Mouse (Mus musculus): ENCODE results near the gene Cox17. TPM values are rescaled to one million over a fixed set of nuclear protein-coding genes. Genes with fewer than 3 reads are reported as not detected.

Gene Cox17
- polyA plus RNA-seq, 1 experiment = 76.2 TPM

DNA sequence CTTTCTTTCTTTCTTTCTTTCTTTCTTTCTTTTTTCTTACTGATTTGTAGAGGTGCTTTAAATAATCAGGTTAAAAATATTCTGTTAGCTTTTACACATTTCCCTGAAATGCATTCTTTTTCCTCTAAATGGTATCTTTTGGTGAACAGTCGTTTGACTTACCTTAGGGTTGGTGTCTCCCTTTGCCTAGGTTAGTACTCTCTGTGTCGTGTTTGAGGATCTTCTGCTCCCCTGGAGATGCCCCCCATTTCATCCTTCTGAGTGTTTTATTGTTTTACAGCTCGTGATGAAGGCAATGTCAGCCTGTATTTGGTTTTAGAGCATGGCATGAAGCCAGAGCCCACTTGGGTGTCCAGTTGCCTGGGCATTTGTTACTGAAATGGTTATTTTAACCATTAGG, 32.7 kb downstream of the Cox17 start:
- no peak overlapping the region for H3K27ac ChIP-seq (ENCODE audit: insufficient read depth, low read depth, low read length)
- H3K4me3 ChIP-seq (ENCODE audit: low read depth, low read length) = no peak overlapping the region
- TF ChIP-seq CTCF (IDR thresholded peaks at IDR 0.05; ENCODE audit: extremely low read depth, insufficient read length, insufficient replicate concordance, low read depth, low read length) (no peak), POLR2A (IDR thresholded peaks at IDR 0.05; ENCODE audit: low read depth, low read length) (no peak)
- H3K36me3 ChIP-seq (ENCODE audit: control insufficient read depth, insufficient read depth, low read length) = no peaks in the 10 kb centered on the region
- peaks cover 8% of the 10 kb centered on the region; the same call in 1 of the 2 replicates for H3K4me1 ChIP-seq (ENCODE audit: control insufficient read depth, insufficient read depth, insufficient read length, low read length)
- no peaks in the 10 kb centered on the region for H3K27me3 ChIP-seq (ENCODE audit: control insufficient read depth, insufficient read depth, low read length)
- 26% methylated on average over 3 of the region's 3 CpGs for WGBS

DNA sequence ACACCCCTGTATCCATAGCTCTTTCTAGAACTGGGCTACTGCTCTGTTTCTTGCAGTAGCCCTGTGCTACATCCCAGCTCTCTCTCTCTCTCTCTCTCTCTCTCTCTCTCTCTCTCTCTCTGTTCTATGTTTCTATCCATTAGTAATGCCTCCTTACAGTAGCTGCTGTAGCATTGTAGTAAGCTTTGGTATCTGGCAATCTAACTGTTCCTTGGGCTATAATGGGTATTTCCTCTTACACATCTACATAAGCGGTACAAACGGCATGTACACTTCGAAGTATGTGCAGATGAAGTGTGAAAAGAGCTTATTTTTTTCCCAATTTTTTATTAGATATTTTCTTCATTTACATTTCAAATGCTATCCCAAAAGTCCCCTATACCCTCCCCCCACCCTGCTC, 33.1 kb downstream of the Cox17 start:
- Histone ChIP-seq H3K27me3 (ENCODE audit: control insufficient read depth, insufficient read depth, low read length) (no peaks in the 10 kb centered on the region), H3K36me3 (ENCODE audit: control insufficient read depth, insufficient read depth, low read length) (no peaks in the 10 kb centered on the region), H3K4me1 (ENCODE audit: control insufficient read depth, insufficient read depth, insufficient read length, low read length) (peaks cover 8% of the 10 kb centered on the region; the same call in 1 of the 2 replicates), H3K4me3 (ENCODE audit: low read depth, low read length) (no peak overlapping the region), H3K27ac (ENCODE audit: insufficient read depth, low read depth, low read length) (no peak overlapping the region)
- 90% methylated on average over 3 of the region's 3 CpGs for WGBS
- TF ChIP-seq POLR2A (IDR thresholded peaks at IDR 0.05; ENCODE audit: low read depth, low read length) = no peak
- TF ChIP-seq CTCF (IDR thresholded peaks at IDR 0.05; ENCODE audit: extremely low read depth, insufficient read length, insufficient replicate concordance, low read depth, low read length) = no peak

DNA sequence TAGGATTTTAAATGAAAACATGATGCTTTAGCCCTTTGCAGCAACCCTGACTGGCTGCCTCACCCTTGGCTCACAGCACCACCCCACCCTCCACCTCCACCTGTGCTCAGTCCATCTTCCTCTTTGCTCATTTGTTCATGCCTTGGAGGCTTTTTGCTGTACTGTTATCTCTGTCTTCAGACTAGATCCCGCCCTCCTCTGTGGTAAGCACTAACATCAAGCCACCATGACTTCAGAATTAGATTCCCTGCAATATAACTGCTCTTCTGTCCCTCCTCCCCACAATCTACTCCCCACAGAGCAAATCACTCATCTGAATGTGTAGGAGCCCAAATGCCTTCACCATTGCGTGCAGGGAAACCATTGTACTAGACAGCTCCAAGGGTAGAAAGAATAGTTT, 36.9 kb downstream of the Cox17 start:
- peaks cover 3% of the 10 kb centered on the region; the same call in 1 of the 2 replicates for H3K4me1 ChIP-seq (ENCODE audit: control insufficient read depth, insufficient read depth, insufficient read length, low read length)
- H3K27ac ChIP-seq (ENCODE audit: insufficient read depth, low read depth, low read length) = no peak overlapping the region
- H3K4me3 ChIP-seq (ENCODE audit: low read depth, low read length) = no peak overlapping the region
- TF ChIP-seq POLR2A (IDR thresholded peaks at IDR 0.05; ENCODE audit: low read depth, low read length) (no peak), CTCF (IDR thresholded peaks at IDR 0.05; ENCODE audit: extremely low read depth, insufficient read length, insufficient replicate concordance, low read depth, low read length) (no peak)
- H3K36me3 ChIP-seq (ENCODE audit: control insufficient read depth, insufficient read depth, low read length) = no peaks in the 10 kb centered on the region
- 85% methylated on average over 2 of the region's 2 CpGs for WGBS
- no peaks in the 10 kb centered on the region for H3K27me3 ChIP-seq (ENCODE audit: control insufficient read depth, insufficient read depth, low read length)

DNA sequence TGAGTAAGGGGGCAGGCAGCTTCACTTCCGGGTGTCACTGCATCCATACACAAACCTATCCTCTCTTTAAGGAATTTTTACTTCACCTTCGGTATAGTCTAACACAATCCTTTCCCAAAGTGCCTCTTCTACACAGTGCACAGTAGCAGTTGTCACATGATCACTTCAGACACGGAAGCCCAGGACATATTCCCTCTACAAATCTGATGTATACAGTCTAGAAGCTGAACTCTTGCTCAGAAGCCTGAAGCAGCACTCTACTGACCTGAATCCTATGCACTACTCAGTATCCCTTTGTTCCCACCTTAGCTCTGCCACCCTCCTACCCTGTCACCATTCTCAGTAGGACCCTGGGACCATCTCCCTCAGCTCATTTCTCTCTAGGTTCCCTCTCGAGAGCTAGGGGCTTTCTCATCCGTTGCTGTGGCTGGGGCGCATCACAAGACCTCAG, 38.4 kb downstream of the Cox17 start:
- H3K27ac ChIP-seq (ENCODE audit: insufficient read depth, low read depth, low read length) = no peak overlapping the region
- no peak overlapping the region for H3K4me3 ChIP-seq (ENCODE audit: low read depth, low read length)
- H3K36me3 ChIP-seq (ENCODE audit: control insufficient read depth, insufficient read depth, low read length) = no peaks in the 10 kb centered on the region
- no peak for TF ChIP-seq POLR2A (IDR thresholded peaks at IDR 0.05; ENCODE audit: low read depth, low read length)
- no peak for TF ChIP-seq CTCF (IDR thresholded peaks at IDR 0.05; ENCODE audit: extremely low read depth, insufficient read length, insufficient replicate concordance, low read depth, low read length)
- H3K27me3 ChIP-seq (ENCODE audit: control insufficient read depth, insufficient read depth, low read length) = no peaks in the 10 kb centered on the region
- 87% methylated on average over 6 of the region's 6 CpGs for WGBS
- H3K4me1 ChIP-seq (ENCODE audit: control insufficient read depth, insufficient read depth, insufficient read length, low read length) = no peaks in the 10 kb centered on the region

DNA sequence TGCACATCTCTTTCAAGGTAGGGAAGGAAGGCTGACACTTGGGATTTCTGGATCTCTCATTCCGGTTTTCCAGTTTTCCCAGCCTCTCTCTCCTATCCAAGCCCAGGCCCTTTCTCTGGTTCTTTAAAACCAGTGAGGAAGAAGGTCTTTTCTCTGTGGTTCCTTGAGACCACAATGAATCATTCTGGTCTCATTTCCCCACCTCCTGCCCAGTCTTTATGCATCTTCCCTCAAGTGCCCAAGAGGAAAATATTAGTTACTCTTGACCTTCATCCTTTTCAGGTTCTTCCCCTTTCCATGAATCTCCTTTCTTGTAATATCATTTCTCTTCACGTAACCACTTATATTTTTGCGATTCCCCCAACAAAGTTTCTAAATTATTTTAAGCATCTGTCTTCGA, 38.9 kb downstream of the Cox17 start:
- Histone ChIP-seq H3K27me3 (ENCODE audit: control insufficient read depth, insufficient read depth, low read length) (no peaks in the 10 kb centered on the region), H3K27ac (ENCODE audit: insufficient read depth, low read depth, low read length) (no peak overlapping the region), H3K36me3 (ENCODE audit: control insufficient read depth, insufficient read depth, low read length) (no peaks in the 10 kb centered on the region), H3K4me1 (ENCODE audit: control insufficient read depth, insufficient read depth, insufficient read length, low read length) (no peaks in the 10 kb centered on the region), H3K4me3 (ENCODE audit: low read depth, low read length) (no peak overlapping the region)
- TF ChIP-seq POLR2A (IDR thresholded peaks at IDR 0.05; ENCODE audit: low read depth, low read length) (no peak), CTCF (IDR thresholded peaks at IDR 0.05; ENCODE audit: extremely low read depth, insufficient read length, insufficient replicate concordance, low read depth, low read length) (no peak)
- 89% methylated on average over 4 of the region's 4 CpGs for WGBS

DNA sequence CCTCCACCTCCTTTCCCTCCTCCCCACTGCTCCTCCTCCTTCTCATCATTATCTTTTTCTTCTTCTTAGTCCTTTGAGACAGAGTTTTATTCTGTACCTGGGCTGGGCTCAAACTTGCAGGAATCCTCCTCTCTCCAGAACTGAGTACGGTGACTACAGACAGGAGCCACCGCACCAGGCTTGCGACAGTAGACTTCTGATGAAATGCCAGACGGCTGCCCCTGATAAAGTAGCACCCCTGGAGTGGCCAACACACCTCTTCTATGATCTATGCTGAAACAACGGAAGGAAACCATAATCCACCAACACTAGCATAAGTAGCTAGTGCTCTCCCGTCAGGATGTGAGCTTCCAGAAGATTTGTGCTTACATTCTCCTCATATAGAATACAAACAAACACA, 40.6 kb downstream of the Cox17 start:
- no peak overlapping the region for H3K27ac ChIP-seq (ENCODE audit: insufficient read depth, low read depth, low read length)
- no peaks in the 10 kb centered on the region for H3K36me3 ChIP-seq (ENCODE audit: control insufficient read depth, insufficient read depth, low read length)
- WGBS = 88% methylated on average over 6 of the region's 6 CpGs
- no peaks in the 10 kb centered on the region for H3K4me1 ChIP-seq (ENCODE audit: control insufficient read depth, insufficient read depth, insufficient read length, low read length)
- H3K27me3 ChIP-seq (ENCODE audit: control insufficient read depth, insufficient read depth, low read length) = no peaks in the 10 kb centered on the region
- TF ChIP-seq POLR2A (IDR thresholded peaks at IDR 0.05; ENCODE audit: low read depth, low read length) (no peak), CTCF (IDR thresholded peaks at IDR 0.05; ENCODE audit: extremely low read depth, insufficient read length, insufficient replicate concordance, low read depth, low read length) (no peak)
- H3K4me3 ChIP-seq (ENCODE audit: low read depth, low read length) = no peak overlapping the region

DNA sequence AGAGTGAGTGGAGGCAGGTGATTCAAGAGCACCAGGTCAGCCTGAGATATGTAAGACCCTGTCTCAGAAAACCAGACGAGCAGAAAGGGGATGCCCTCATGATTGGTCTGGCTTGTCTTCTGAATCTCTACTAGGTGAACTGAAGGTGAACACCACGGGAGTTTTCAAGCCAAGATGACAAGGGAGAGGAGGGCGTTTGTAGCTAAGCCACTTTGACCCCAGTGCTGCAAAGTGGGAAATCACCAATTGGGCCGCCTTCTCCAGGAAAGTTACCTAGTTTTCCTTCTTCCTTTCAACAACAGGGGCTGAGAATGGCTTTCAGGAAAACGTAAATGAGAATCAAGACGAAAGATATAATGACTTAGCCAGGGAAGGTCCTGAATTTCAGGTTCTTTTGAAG, 42.0 kb downstream of the Cox17 start:
- 79% methylated on average over 6 of the region's 6 CpGs for WGBS
- Histone ChIP-seq H3K36me3 (ENCODE audit: control insufficient read depth, insufficient read depth, low read length) (no peaks in the 10 kb centered on the region), H3K4me3 (ENCODE audit: low read depth, low read length) (no peak overlapping the region), H3K4me1 (ENCODE audit: control insufficient read depth, insufficient read depth, insufficient read length, low read length) (no peaks in the 10 kb centered on the region), H3K27ac (ENCODE audit: insufficient read depth, low read depth, low read length) (no peak overlapping the region), H3K27me3 (ENCODE audit: control insufficient read depth, insufficient read depth, low read length) (no peaks in the 10 kb centered on the region)
- no peak for TF ChIP-seq CTCF (IDR thresholded peaks at IDR 0.05; ENCODE audit: extremely low read depth, insufficient read length, insufficient replicate concordance, low read depth, low read length)

Measured in small intestine, adult 2 months (tissue).